Mouse (Mus musculus) spleen, postnatal 10 days (tissue): ENCODE results near the gene Pald1.

Source experiments
- DNase-seq, 2 experiments: peaks; one replicate each; pipeline ENCODE4 v3.0.0; 2021 to 2022; ENCODE audit warnings: low spot score in 2 of 2

Pald1 gene

GRCm38 (mm10) chr10:61369755-61370154, 13.6 kb downstream of the Pald1 start:
- no peak for DNase-seq

GRCm38 (mm10) chr10:61365902-61366301, 17.4 kb downstream of the Pald1 start:
- DNase-seq = no peak

GRCm38 (mm10) chr10:61364431-61364830, 18.9 kb downstream of the Pald1 start:
- DNase-seq = no peak

GRCm38 (mm10) chr10:61362992-61363391, 20.3 kb downstream of the Pald1 start:
- no peak for DNase-seq

- no peak for DNase-seq
These were observed 20.8 kb downstream of the Pald1 start for GRCm38 (mm10) chr10:61362483-61362882.

- no peak for DNase-seq
These were observed 22.7 kb downstream of the Pald1 start for GRCm38 (mm10) chr10:61360667-61361066.

GRCm38 (mm10) chr10:61359411-61359810, 23.9 kb downstream of the Pald1 start:
- DNase-seq = no peak

GRCm38 (mm10) chr10:61357658-61358057, 25.7 kb downstream of the Pald1 start:
- no peak for DNase-seq

GRCm38 (mm10) chr10:61356568-61356967, 26.8 kb downstream of the Pald1 start:
- no peak for DNase-seq

- peak in 1 of 2 experiments; percentile 48 for DNase-seq
These were observed 27.2 kb downstream of the Pald1 start for GRCm38 (mm10) chr10:61356095-61356494.

DNA sequence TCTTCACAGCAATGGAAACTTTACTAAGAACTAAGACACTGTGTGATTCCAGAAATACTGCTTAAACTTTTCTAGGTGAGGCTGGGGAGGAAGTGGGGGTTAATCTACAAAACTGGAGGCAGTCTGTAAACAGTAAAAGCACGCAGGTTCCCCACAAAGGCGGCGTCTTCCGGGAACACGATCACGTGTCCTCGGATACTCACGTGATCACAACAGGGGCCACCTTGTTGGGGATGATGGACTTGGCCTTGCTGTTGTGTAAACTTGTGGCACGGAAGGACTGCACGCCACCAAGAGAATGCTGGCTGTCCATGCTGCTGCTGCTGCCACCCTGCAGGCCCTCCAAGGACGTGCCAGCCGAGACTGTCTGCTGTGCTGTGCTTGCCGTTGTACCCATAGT, 27.7 kb downstream of the Pald1 start:
- DNase-seq = no peak

DNA sequence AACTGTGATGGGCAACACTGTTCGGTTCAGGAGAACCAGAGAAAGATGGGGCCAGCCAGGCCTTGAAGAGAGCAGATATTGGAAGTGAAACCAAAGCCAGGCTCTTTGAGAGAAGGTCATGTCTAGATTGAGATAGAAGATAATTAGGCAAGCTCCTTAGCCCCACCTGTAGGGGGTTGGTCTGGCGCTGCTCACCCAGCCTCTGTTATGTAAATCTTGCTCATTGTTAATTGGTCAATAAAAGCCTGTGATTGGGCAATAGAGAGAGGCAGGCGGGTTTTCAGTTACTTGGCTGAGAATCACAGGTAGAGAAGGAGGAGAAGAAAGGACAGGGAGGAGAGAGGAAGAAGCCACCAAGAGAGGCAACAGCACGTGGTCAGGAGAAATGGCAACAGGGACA, 32.1 kb downstream of the Pald1 start:
- no peak for DNase-seq

- no peak for DNase-seq
These were observed 37.0 kb downstream of the Pald1 start for GRCm38 (mm10) chr10:61346374-61346773.

GRCm38 (mm10) chr10:61345179-61345578, 38.2 kb downstream of the Pald1 start:
- no peak for DNase-seq

- DNase-seq = peak; percentile 52 to 81
These were observed 39.4 kb downstream of the Pald1 start for GRCm38 (mm10) chr10:61343950-61344349.

DNA sequence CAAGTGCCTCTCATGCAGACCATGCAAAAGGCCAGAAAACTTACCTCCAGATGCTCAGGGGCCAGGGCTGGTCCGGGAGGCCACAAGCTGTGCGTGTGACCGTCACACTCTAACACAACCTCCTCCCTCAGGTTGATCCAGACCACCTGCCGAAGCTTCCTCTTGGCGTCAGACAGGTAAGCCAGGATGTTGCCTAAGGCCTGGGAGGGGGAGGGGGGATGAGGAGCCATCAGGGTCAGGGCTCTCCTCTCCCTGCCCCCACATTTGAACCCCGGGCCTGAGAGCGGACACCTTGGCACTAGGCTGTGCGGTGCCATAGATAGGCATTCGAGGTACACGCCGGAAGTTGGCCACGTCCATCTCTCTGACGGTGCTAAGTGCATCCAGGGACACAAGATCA, 40.6 kb downstream of the Pald1 start:
- DNase-seq = no peak

DNA sequence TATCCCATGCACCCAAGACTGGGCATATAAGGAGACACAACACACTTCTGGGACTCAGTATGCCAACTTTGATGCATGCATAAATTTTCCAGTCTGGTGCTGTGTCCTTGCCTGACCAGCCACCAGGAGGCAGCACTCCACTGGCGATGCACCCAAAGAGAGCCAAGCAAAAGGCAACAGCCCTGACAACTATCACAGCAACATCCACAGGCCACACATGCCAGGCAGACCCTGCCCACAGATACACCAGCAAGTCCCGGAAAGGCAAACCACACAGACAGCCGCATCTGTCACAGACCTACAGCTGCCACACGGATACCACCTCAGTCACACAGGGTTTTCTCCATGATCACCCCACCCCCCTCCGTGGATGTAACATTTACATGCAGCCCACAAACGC, 41.8 kb downstream of the Pald1 start:
- DNase-seq = peak; percentile 47 to 80

DNA sequence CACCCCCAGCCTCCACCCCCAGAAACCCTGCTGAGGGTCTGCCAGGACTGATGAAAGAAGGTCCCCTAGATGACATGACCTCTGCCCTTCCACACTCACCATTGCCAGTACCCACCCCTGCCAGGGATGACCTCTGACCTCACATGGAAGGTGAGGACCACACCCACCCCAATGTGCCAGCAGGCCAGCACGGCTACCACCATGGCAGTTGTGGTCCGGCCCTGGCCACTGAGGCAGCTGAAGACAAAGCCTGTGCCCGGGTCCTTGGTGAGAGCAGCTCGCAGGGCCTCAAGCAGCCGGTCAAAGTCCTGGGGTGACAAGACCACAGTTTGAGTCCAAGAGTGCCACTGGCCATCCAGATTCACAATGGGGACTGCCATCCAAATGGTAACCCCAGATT, 42.3 kb downstream of the Pald1 start:
- no peak for DNase-seq

- DNase-seq = no peak
These were observed 43.1 kb downstream of the Pald1 start for GRCm38 (mm10) chr10:61340247-61340646.

DNA sequence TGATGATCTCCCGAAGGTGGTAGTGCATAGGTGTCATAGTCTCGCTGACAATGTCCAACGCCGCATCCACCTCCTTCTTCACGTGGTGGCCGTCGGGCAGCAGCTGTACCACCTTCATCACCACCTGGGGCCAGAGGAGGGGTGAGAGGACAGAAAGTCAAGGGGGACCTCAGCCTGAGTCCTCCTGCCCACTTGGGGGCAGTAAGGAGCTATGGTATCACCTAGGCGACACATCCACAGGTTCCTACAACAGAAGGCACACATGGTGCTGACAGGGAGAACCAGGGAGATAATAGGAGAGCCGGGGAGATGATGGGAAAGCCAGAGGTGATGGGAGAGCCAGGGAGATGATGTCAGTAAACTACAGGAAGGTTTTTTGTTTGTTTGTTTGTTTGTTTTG, 44.1 kb downstream of the Pald1 start:
- no peak for DNase-seq

GRCm38 (mm10) chr10:61337665-61338064, 45.7 kb downstream of the Pald1 start:
- no peak for DNase-seq

GRCm38 (mm10) chr10:61336592-61336991, 46.7 kb downstream of the Pald1 start:
- no peak for DNase-seq

DNA sequence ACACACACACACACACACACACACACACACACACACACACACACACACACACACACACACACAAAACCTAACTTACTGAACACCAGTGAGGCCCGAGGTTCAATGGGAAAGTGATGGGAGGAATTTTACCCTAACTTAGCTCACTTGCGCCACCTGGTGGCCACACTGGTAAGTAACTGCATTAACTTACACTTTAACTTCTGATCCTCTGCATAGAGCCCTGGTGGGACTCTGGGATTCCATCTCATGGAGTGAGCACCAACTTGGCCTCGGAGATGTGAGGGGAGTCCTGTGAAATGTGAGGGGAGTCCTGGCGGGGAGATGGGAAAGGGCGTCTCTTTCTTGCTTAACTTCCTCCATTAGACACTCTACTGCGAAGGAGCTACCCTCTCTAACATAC, 47.2 kb downstream of the Pald1 start:
- peak; percentile 65 to 87 for DNase-seq

GRCm38 (mm10) chr10:61334545-61334944, 48.8 kb downstream of the Pald1 start:
- no peak for DNase-seq

- DNase-seq = no peak
These were observed 52.3 kb downstream of the Pald1 start for GRCm38 (mm10) chr10:61331046-61331445.
